Mouse (Mus musculus): ENCODE data around the gene Lpo. TPM values are rescaled to one million over a fixed set of nuclear protein-coding genes. Genes with fewer than 3 reads are reported as not detected.

Gene Lpo
- polyA plus RNA-seq, 1 experiment from 2014 or later, result not detected

DNA sequence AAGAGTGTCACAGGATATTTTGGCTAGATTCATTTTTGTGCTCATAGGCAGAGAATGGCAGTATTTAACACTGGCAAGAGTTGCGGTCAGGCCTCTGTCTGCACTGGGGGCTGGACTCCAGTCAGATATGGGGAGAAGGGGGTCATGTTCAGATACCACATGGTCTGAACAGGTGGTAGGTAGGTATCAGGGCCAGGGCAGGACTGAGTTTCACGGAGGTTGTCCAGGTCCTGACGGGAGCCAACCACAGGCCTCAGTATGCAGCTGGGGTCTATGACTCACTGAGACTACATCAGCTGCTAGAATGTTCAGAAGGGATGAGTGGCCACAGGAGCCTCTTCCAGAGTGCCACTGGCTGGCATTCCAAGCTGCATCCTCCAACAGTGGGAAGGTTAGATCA, 55.7 kb downstream of the Lpo start:
- TF ChIP-seq CTCF (IDR thresholded peaks at IDR 0.05) (no peak), EP300 (IDR thresholded peaks at IDR 0.05) (no peak)
- no peak overlapping the region for H3K27ac ChIP-seq (ENCODE audit: low read length)
- no peak overlapping the region for H3K9ac ChIP-seq (replicated peaks; ENCODE audit: low read depth)
- no peaks in the 10 kb centered on the region for H3K36me3 ChIP-seq (ENCODE audit: insufficient read depth, low read length)
- 84% methylated on average over 3 of the region's 3 CpGs for WGBS
- no peaks in the 10 kb centered on the region for H3K27me3 ChIP-seq (replicated peaks; ENCODE audit: insufficient read depth, low read length)
- no peak for ATAC-seq
- H3K4me3 ChIP-seq (ENCODE audit: low read depth, low read length), result no peak overlapping the region
- DNase-seq (ENCODE audit: low spot score), result no peak
- H3K4me1 ChIP-seq (ENCODE audit: insufficient read depth, low read depth, low read length), result no peaks in the 10 kb centered on the region
- no peaks in the 10 kb centered on the region for H3K9me3 ChIP-seq (ENCODE audit: low read length)
- no peak overlapping the region for H3K4me2 ChIP-seq (replicated peaks; ENCODE audit: low read depth, low read length)

DNA sequence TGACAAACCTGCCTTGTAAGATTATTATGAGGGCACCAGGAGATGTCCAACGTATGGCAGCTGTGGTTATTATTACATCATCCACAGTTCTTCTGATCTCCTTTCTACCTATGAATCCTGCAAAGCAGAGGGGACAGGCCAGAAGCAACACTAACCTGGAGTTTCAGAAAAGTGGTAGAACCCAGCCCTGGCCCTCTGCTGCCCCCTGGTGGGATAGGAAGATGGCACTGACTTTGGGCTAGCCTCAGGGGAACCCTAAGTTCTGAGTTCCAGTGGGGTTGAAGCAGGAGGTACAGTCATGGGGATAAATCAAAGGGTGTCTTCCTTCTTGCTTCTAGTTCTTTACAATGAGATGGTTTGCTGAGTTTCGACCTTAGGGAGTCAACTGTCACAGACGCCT, 57.1 kb downstream of the Lpo start:
- DNase-seq (ENCODE audit: low spot score) (peak; percentile 65), ATAC-seq (0 out of 2 replicates have a peak, but pooled peaks have one; percentile 26)
- no peaks in the 10 kb centered on the region for H3K36me3 ChIP-seq (ENCODE audit: insufficient read depth, low read length)
- TF ChIP-seq EP300 (IDR thresholded peaks at IDR 0.05), result no peak
- peak; percentile 91 for TF ChIP-seq CTCF (IDR thresholded peaks at IDR 0.05)
- H3K9me3 ChIP-seq (ENCODE audit: low read length), result no peaks in the 10 kb centered on the region
- WGBS, result 37% methylated on average over 3 of the region's 3 CpGs
- no peaks in the 10 kb centered on the region for H3K27me3 ChIP-seq (replicated peaks; ENCODE audit: insufficient read depth, low read length)
- no peak overlapping the region for H3K27ac ChIP-seq (ENCODE audit: low read length)
- H3K4me3 ChIP-seq (ENCODE audit: low read depth, low read length), result no peak overlapping the region
- H3K9ac ChIP-seq (replicated peaks; ENCODE audit: low read depth), result no peak overlapping the region
- no peaks in the 10 kb centered on the region for H3K4me1 ChIP-seq (ENCODE audit: insufficient read depth, low read depth, low read length)
- H3K4me2 ChIP-seq (replicated peaks; ENCODE audit: low read depth, low read length), result no peak overlapping the region

DNA sequence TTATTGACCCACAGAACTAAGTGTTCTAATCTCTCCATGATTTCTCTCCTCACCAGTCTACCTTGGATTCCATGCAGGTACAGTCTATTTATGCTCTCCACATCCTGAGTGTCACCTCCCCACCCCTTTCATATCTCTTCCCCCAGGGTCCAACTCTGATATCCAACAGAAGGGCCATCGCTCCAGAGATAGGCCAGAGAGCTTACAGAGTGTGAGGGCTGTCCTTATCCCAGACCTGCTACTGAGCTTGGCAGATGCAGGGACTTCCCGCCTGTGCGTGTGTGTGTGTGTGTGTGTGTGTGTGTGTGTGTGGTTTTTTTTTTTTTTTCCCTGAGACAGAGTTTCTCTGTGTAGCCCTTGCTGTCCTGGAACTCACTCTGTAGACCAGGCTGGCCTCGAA, 59.3 kb downstream of the Lpo start:
- no peak overlapping the region for H3K4me3 ChIP-seq (ENCODE audit: low read depth, low read length)
- no peaks in the 10 kb centered on the region for H3K36me3 ChIP-seq (ENCODE audit: insufficient read depth, low read length)
- H3K9ac ChIP-seq (replicated peaks; ENCODE audit: low read depth), result no peak overlapping the region
- peaks cover 2% of the 10 kb centered on the region; the same call in 1 of the 2 replicates for H3K4me1 ChIP-seq (ENCODE audit: insufficient read depth, low read depth, low read length)
- no peak overlapping the region for H3K27ac ChIP-seq (ENCODE audit: low read length)
- H3K27me3 ChIP-seq (replicated peaks; ENCODE audit: insufficient read depth, low read length), result peaks cover 15% of the 10 kb centered on the region; the same call in 1 of the 2 replicates
- ATAC-seq (no peak), DNase-seq (ENCODE audit: low spot score) (no peak)
- no peak overlapping the region for H3K4me2 ChIP-seq (replicated peaks; ENCODE audit: low read depth, low read length)
- WGBS, result 88% methylated on average over 4 of the region's 4 CpGs
- no peaks in the 10 kb centered on the region for H3K9me3 ChIP-seq (ENCODE audit: low read length)
- TF ChIP-seq EP300 (IDR thresholded peaks at IDR 0.05) (no peak), CTCF (IDR thresholded peaks at IDR 0.05) (no peak)

DNA sequence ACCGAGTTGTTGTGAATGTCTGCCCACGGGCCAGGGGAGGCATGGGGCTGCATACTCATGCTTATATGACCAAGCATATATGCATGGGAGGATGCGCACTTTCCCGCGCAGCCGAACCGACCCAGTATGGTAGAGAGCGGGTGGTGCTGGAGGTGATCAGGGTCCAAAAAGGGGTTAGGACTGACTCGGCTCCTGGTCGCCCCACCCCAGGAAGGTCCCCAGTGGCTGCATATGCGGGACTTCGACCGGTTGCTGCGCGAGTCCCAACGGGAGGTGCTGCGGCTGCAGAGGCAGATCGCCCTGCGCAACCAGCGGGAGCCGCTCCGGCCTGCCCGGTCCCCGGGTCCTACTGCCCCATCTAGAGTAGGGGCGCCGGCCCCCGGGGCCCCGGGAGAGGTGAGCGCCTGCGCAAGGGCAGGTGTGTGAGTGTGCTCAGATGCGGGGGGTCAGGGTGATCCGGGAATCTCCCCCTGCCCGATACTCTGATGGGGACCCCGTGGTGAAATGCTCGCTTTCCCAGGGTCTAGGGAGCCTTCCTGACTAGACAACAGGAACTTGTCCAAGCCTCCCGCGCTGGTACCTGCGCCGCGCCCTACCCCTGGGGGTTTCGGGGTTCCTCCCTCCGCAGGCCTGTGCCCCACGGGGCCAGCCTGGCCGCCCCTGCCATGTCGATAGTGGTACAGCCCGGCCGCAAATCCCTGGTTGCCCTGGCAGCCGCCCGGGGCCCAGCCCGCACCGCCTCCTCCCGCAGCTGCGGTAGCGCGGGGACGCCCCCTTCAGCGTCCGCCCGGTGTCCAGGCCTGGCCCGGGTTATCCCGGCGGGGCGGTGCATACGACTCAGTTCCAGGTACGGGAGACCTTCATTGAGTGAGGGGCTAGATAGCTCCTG, 63.9 kb downstream of the Lpo start:
- TF ChIP-seq EP300 (IDR thresholded peaks at IDR 0.05), result no peak
- no peak for TF ChIP-seq CTCF (IDR thresholded peaks at IDR 0.05)
- Histone ChIP-seq H3K9me3 (ENCODE audit: low read length) (no peaks in the 10 kb centered on the region), H3K27me3 (replicated peaks; ENCODE audit: insufficient read depth, low read length) (peaks cover 36% of the 10 kb centered on the region; the same call in 1 of the 2 replicates), H3K9ac (replicated peaks; ENCODE audit: low read depth) (0 out of 2 replicates have a peak overlapping the region, but pooled peaks have one; percentile 1), H3K36me3 (ENCODE audit: insufficient read depth, low read length) (no peaks in the 10 kb centered on the region), H3K4me1 (ENCODE audit: insufficient read depth, low read depth, low read length) (peaks cover 4% of the 10 kb centered on the region; the same call in 1 of the 2 replicates), H3K4me2 (replicated peaks; ENCODE audit: low read depth, low read length) (peak overlapping the region; percentile 74), H3K27ac (ENCODE audit: low read length) (no peak overlapping the region), H3K4me3 (ENCODE audit: low read depth, low read length) (peak overlapping the region; percentile 41)
- ATAC-seq (peak; percentile 68), DNase-seq (ENCODE audit: low spot score) (no peak)
- 1% methylated on average over 57 of the region's 65 CpGs for WGBS

DNA sequence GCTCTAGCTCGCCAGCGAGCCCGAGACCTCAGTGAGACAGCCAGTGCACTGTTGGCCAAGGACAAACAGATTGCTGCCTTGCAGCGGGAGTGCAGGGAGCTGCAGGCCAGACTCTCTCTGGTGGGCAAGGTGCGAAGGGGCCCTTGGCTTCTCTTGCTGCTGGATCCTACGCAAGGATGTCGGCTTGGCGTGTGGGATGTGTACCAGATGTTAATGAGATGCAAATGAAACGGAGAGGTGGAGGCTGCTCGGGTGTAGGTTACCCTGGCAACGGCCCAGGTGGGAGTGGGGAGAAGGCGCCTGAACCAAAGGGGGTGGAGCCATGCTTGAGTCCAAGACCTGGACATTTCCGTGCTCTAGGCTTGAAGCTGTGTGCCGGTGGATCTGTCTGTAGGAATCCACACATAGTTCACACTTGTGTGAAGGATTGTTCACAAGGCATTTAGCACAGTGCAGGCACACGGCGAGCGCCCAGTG, 64.5 kb downstream of the Lpo start:
- TF ChIP-seq EP300 (IDR thresholded peaks at IDR 0.05) (no peak), CTCF (IDR thresholded peaks at IDR 0.05) (0 out of 2 replicates have a peak, but pooled peaks have one; percentile 7)
- peak; percentile 58 for ATAC-seq
- Histone ChIP-seq H3K27me3 (replicated peaks; ENCODE audit: insufficient read depth, low read length) (peaks cover 36% of the 10 kb centered on the region; the same call in 1 of the 2 replicates), H3K4me2 (replicated peaks; ENCODE audit: low read depth, low read length) (peak overlapping the region; percentile 74), H3K9ac (replicated peaks; ENCODE audit: low read depth) (no peak overlapping the region), H3K4me1 (ENCODE audit: insufficient read depth, low read depth, low read length) (peaks cover 4% of the 10 kb centered on the region; the same call in 1 of the 2 replicates), H3K27ac (ENCODE audit: low read length) (no peak overlapping the region), H3K9me3 (ENCODE audit: low read length) (no peaks in the 10 kb centered on the region), H3K4me3 (ENCODE audit: low read depth, low read length) (peak overlapping the region; percentile 41), H3K36me3 (ENCODE audit: insufficient read depth, low read length) (no peaks in the 10 kb centered on the region)
- DNase-seq (ENCODE audit: low spot score), result peak; percentile 62
- WGBS, result 3% methylated on average over 17 of the region's 17 CpGs

DNA sequence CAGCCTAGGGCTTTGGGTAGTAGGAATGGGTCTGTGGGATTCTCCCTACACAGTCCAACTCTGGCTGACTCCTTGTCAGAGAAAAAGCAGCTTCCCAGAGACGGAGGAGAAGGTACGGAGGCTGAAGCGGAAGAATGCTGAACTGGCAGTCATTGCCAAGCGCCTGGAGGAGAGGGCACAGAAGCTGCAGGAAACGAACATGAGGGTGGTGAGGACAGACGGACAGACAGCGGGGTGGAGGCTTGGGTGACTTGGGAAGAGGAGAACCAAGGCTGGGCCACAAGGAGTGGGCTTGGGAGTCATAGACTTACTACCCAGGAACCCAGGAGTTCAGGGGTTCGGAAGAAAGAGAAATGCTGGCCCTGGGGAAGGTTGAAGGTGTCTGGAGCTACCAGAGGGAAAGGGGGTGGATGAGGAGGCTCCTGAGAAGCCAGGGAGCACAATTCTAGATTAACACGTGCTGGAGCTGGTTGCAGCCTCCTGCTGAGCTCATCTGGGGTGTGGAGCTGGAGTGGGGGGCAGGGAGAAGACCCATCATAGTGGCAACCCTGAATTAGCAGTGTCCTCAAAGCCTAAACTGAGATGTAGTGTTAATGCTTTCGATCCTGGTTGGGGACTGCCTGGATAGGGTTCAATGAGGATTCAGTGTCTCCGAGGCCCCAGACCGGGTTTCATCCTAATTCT, 65.2 kb downstream of the Lpo start:
- ATAC-seq, result no peak

More for the DNA sequence above, 65.2 kb downstream of the Lpo start:
- 44% methylated on average over 12 of the region's 12 CpGs for WGBS
- TF ChIP-seq CTCF (IDR thresholded peaks at IDR 0.05), result no peak
- peaks cover 36% of the 10 kb centered on the region; the same call in 1 of the 2 replicates for H3K27me3 ChIP-seq (replicated peaks; ENCODE audit: insufficient read depth, low read length)
- peaks cover 4% of the 10 kb centered on the region; the same call in 1 of the 2 replicates for H3K4me1 ChIP-seq (ENCODE audit: insufficient read depth, low read depth, low read length)
- DNase-seq (ENCODE audit: low spot score), result no peak
- no peak overlapping the region for H3K9ac ChIP-seq (replicated peaks; ENCODE audit: low read depth)
- no peak overlapping the region for H3K27ac ChIP-seq (ENCODE audit: low read length)
- no peaks in the 10 kb centered on the region for H3K36me3 ChIP-seq (ENCODE audit: insufficient read depth, low read length)
- H3K9me3 ChIP-seq (ENCODE audit: low read length), result no peaks in the 10 kb centered on the region
- H3K4me3 ChIP-seq (ENCODE audit: low read depth, low read length), result no peak overlapping the region
- no peak overlapping the region for H3K4me2 ChIP-seq (replicated peaks; ENCODE audit: low read depth, low read length)
